Mouse (Mus musculus) intestine, postnatal 0 days (tissue): Measurements from ENCODE around the gene Nckap5l. TPM values are rescaled to one million over a fixed set of nuclear protein-coding genes. Genes with fewer than 3 reads are reported as not detected.

ENCODE experiments used
- ATAC-seq: fragments of 200-750 bp; cut with Nextera tagmentation; 2 replicates; pipeline ENCODE4 v1.8.0; 2017; ENCODE audit warnings: mild to moderate bottlenecking, moderate TSS enrichment, moderate library complexity
- H3K27ac ChIP-seq: fragments of 300-500 bp; sonication (generic); 2 replicates; pipeline ENCODE4 v1.5.1; 2014; ENCODE audit warnings: mild to moderate bottlenecking, low read depth, low read length, moderate library complexity
- H3K27me3 ChIP-seq: fragments of 300-500 bp; sonication (generic); replicated peaks from 2 replicates; pipeline ENCODE4 v1.6.1; 2014; ENCODE audit warnings: low read length, mixed read lengths; ENCODE audit not compliant: control insufficient read depth, insufficient read depth
- H3K36me3 ChIP-seq: fragments of 300-500 bp; sonication (generic); 2 replicates; pipeline ENCODE4 v1.6.1; 2014; ENCODE audit warnings: mild to moderate bottlenecking, moderate library complexity; ENCODE audit not compliant: control insufficient read depth, insufficient read depth
- H3K4me1 ChIP-seq: fragments of 300-500 bp; sonication (generic); replicated peaks from 2 replicates; pipeline ENCODE4 v1.6.1; 2014; ENCODE audit warnings: antibody characterized with exemption, low read length, mixed read lengths; ENCODE audit not compliant: control insufficient read depth, insufficient read depth
- H3K4me2 ChIP-seq: fragments of 300-500 bp; sonication (generic); replicated peaks from 2 replicates; pipeline ENCODE4 v1.6.1; 2014; ENCODE audit warnings: low read depth, mild to moderate bottlenecking, moderate library complexity
- H3K4me3 ChIP-seq: fragments of 300-500 bp; sonication (generic); 2 replicates; pipeline ENCODE4 v1.5.1; 2014; ENCODE audit warnings: low read depth, low read length
- H3K9ac ChIP-seq: fragments of 300-500 bp; sonication (generic); 2 replicates; pipeline ENCODE4 v1.6.1; 2014; ENCODE audit warnings: mild to moderate bottlenecking, low read depth, low read length
- H3K9me3 ChIP-seq: fragments of 300-500 bp; sonication (generic); 2 replicates; pipeline ENCODE4 v1.6.1; 2016; ENCODE audit warnings: mixed run types; ENCODE audit not compliant: control insufficient read depth
- CTCF ChIP-seq: sonication (generic); IDR thresholded peaks from 2 replicates; pipeline ENCODE4 v1.5.1; 2016; ENCODE audit warnings: low read depth, mild to moderate bottlenecking, control low read depth, antibody characterized with exemption, moderate library complexity
- WGBS: fragments of 180-500 bp; shearing (Covaris S2); extraction: QIAGEN DNeasy Blood & Tissue Kit; methylation state at CpG from one replicate; pipeline ENCODE4 v1.1.7; 2014; 5-methylcytosine and 5-hydroxymethylcytosine counted together
- polyA plus RNA-seq: library from polyadenylated mRNA; unstranded; fragments of >200 nt; fragmentation: Nextera tagmentation; extraction: Ambion mirVana; gene quantifications from 2 replicates; pipeline ENCODE4 v1.2.1, GENCODE M21; 2015

Nckap5l gene
- polyA plus RNA-seq, 1 experiment from 2014 or later: 2.1 TPM

DNA sequence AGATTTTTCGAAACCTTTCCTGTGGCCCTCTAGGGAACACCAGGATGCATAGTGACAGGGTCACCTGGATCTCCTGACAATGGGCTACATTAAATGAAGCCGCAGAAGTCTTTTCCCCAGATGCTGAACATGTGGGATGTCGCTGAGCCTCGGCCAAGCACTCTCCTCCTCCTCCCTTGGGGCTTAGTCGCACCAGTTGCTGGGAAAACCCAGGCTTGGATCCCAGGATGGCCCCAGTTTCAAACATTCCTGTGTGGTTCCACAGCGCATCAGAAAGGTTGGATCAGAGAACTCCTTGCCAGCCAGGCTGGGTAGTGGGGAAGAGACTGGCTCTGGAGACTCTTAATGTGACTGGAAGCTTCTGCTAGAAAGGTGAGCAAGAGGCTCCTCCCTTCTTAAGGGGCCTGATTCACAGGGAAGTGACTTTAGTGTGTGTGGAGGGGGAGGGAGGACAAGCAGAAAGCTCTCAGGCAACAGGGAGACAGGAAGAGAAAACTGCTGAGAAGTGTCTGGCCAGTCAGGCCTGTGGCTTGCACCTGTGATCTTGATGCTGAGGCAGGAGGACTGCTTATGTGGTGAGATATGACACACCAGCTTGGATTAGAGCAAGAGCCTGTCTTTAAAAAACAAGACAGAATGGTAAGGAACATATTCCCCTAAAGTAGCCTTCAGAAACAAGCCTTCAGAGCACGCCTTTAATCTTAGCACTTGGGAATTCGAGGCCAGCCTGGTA is 18.4 kb downstream of the Nckap5l start:
- no peak overlapping the region for H3K4me2 ChIP-seq
- no peak for TF ChIP-seq CTCF
- no peak overlapping the region for H3K9ac ChIP-seq
- H3K27ac ChIP-seq: peak overlapping the region; percentile 8
- peaks cover 22% of the 10 kb centered on the region for H3K4me1 ChIP-seq
- no peaks in the 10 kb centered on the region for H3K27me3 ChIP-seq
- ATAC-seq: no peak
- WGBS: 65% methylated on average over 8 of the region's 8 CpGs
- no peak overlapping the region for H3K4me3 ChIP-seq
- H3K36me3 ChIP-seq: no peaks in the 10 kb centered on the region; the same call in 1 of the 2 replicates
- no peaks in the 10 kb centered on the region for H3K9me3 ChIP-seq

DNA sequence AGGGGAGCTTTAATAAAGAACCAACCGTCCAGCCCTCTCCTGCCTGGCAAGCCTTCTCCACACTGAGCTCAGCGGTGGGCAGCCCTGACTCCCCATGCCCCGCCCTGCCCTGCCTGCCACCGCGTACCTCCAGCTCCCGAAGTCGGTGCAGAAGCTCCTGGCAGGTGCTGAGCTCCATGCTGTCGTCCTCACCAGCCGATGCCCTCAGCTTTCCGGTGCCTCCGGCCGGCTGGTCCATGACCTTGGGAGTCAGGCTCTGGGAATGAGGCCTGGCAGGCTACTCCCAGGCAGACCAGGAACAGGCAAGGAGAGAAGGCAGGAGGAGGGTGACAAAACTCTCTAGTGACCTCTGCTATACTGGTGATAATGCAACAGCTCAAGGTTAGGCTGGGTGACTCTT is 23.6 kb downstream of the Nckap5l start:
- 60% methylated on average over 12 of the region's 12 CpGs for WGBS
- Histone ChIP-seq H3K9me3 (no peaks in the 10 kb centered on the region), H3K9ac (no peak overlapping the region), H3K27ac (no peak overlapping the region), H3K4me1 (peaks cover 2% of the 10 kb centered on the region; the same call in 1 of the 2 replicates), H3K36me3 (peaks cover 7% of the 10 kb centered on the region; the same call in 1 of the 2 replicates), H3K27me3 (no peaks in the 10 kb centered on the region), H3K4me2 (no peak overlapping the region), H3K4me3 (no peak overlapping the region)
- no peak for ATAC-seq
- TF ChIP-seq CTCF: no peak

DNA sequence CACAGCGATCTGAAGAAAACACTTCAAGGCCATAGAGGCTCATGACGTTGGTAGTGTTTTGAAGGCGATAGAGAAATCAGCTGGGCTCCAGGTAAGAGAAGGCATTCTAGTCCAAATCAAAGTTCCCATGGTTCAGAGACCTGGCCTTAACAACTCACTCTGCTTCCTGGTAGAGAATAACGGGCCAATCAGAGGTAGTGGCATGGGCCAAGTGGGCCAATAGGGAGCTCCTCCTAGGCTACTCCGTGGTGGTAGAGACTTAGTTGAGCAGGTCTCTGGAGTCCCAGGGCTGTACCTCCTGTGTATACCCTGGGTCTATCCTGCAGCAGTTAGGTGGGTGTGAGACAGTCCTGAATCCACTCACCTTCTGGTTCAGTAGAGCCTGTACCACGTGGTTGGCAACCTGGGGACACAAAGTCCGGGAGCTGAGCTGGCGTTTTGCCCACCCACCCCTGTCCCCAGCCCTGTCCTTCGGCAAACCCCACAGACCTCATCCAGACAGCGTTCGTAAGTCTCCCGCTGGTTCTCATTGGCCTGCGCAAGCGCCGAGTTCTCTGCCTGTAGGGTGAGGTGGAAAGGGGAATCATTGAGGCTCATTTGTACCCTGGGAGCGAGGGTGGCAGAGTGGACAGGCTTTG is 24.3 kb downstream of the Nckap5l start:
- Histone ChIP-seq H3K4me3 (no peak overlapping the region), H3K27me3 (no peaks in the 10 kb centered on the region), H3K36me3 (peaks cover 7% of the 10 kb centered on the region; the same call in 1 of the 2 replicates), H3K27ac (no peak overlapping the region), H3K9me3 (no peaks in the 10 kb centered on the region), H3K4me1 (no peaks in the 10 kb centered on the region), H3K4me2 (no peak overlapping the region), H3K9ac (no peak overlapping the region)
- ATAC-seq: no peak
- TF ChIP-seq CTCF: no peak
- 87% methylated on average over 16 of the region's 16 CpGs for WGBS

DNA sequence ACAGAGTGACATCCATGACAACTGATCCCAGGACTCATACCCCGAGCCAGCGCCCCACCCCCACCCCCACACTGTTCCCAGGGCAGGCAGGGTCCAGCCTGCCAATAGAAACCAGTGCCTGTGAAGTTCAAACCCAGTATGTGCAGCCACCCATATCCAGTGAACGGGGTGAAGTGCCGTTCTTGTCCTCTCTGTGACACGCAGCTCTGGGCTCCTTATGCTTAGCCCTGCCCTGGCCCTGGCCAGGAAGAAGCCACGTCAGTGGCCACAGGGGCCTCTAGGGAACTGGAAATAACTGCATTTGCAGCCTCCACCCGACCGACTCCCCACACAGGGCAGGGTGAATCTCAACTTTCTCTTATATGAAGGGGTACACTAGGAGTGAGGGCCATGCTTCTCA is 25.6 kb downstream of the Nckap5l start:
- H3K36me3 ChIP-seq: peaks cover 19% of the 10 kb centered on the region; the same call in 1 of the 2 replicates
- no peaks in the 10 kb centered on the region for H3K27me3 ChIP-seq
- H3K4me3 ChIP-seq: no peak overlapping the region
- H3K4me1 ChIP-seq: no peaks in the 10 kb centered on the region
- no peak for TF ChIP-seq CTCF
- no peaks in the 10 kb centered on the region for H3K9me3 ChIP-seq
- 76% methylated on average over 8 of the region's 8 CpGs for WGBS
- H3K27ac ChIP-seq: no peak overlapping the region
- no peak overlapping the region for H3K4me2 ChIP-seq
- ATAC-seq: no peak
- H3K9ac ChIP-seq: no peak overlapping the region

DNA sequence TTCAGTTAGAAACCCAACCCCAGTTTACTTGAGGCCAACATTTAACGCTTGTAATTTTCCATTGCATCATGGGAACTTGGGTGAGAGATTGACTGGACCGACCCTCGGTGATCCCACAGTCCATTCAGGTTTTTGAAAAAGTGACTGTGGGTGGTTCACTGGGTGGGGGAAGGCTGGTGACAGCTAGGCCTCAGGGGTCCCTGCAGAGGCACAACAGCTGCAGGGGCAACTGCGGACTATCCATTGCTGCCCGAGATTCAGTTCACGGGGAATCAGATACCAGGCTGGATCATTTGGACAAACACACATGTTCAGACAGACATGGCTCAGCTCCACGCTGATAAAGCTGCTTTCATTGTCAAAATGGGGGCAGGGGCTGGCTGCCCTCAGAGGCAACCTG is 26.0 kb downstream of the Nckap5l start:
- H3K36me3 ChIP-seq: peaks cover 19% of the 10 kb centered on the region; the same call in 1 of the 2 replicates
- no peak overlapping the region for H3K4me2 ChIP-seq
- H3K4me1 ChIP-seq: no peaks in the 10 kb centered on the region
- no peaks in the 10 kb centered on the region for H3K9me3 ChIP-seq
- ATAC-seq: no peak
- 80% methylated on average over 7 of the region's 7 CpGs for WGBS
- H3K27me3 ChIP-seq: no peaks in the 10 kb centered on the region
- no peak for TF ChIP-seq CTCF
- no peak overlapping the region for H3K9ac ChIP-seq
- no peak overlapping the region; the same call in 1 of the 2 replicates for H3K27ac ChIP-seq
- H3K4me3 ChIP-seq: no peak overlapping the region

DNA sequence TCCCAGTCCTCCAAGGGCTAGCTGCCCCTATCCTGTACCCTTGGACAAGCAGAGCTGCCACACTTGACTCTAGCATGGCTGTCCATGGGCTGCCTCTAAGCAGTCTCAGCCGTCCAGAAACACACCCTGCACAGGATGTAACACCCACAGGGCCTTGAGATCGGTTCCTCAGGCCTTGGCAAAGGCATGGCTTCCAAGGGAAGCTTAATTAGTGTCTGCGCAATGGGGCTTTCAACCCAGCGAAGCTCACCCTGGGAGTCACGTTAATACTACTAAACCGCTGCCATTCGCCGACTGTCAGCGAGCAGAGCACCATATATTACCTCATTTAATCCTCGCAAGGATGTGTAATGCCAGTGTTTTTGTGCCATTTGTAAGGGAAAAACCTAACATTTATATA is 26.5 kb downstream of the Nckap5l start:
- Histone ChIP-seq H3K4me3 (no peak overlapping the region), H3K9me3 (no peaks in the 10 kb centered on the region), H3K4me1 (no peaks in the 10 kb centered on the region), H3K36me3 (peaks cover 19% of the 10 kb centered on the region; the same call in 1 of the 2 replicates), H3K27ac (no peak overlapping the region), H3K4me2 (no peak overlapping the region), H3K9ac (no peak overlapping the region), H3K27me3 (no peaks in the 10 kb centered on the region)
- no peak for ATAC-seq
- TF ChIP-seq CTCF: no peak
- WGBS: 91% methylated on average over 10 of the region's 10 CpGs
